Mouse (Mus musculus) retina, postnatal 7 days (tissue): ENCODE measurements at regions not wholly inside any gene's neighbourhood (a gene's known extent, or its start where the extent isn't known, plus 50 kb on each side); places are given as distances from the start of the nearest gene placed in this dataset.

Source experiments
- DNase-seq: peaks from one replicate; pipeline ENCODE4 v3.0.0-alpha.2; 2012; ENCODE audit warnings: low read depth, low spot score

DNA sequence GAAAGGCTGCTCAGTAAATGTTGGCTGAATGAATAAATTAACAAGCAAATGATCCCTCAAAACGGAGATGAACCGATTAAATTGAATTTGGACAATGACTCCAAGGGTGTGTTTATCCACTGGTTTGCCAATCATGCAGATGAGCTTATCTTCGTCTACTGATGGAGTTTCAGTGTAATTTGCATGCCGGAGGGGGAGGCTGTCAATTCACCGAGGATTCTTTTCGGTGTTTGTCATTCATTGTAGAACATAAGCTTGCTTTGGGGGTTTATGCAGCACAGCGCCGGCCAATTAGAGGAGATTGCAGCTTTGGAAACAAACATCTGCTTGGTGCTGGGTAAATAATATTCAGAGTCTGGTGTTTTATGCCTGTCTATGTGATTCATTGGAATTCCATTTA lies 132.7 kb downstream of the Otoa start:
- DNase-seq: no peak

DNA sequence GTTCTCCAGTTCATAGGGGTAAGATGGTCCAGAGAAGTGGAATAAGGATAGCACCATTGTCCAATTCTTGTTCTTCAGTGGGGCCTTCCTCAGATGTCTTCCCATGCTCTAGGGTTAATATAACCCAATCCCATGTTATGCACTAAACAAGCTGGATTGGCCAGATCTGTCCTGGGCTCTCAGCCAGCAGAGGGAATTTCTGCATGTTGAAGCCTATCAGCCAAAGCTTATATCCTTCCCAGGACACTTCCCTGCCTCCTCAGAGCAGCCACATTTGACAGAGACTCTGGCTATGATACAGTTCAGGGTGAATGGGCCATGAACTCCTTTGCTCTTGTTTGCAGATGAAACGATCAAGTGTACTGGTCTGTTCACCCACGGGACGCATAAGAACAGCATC lies 133.6 kb downstream of the Otoa start:
- DNase-seq: peak; percentile 5

DNA sequence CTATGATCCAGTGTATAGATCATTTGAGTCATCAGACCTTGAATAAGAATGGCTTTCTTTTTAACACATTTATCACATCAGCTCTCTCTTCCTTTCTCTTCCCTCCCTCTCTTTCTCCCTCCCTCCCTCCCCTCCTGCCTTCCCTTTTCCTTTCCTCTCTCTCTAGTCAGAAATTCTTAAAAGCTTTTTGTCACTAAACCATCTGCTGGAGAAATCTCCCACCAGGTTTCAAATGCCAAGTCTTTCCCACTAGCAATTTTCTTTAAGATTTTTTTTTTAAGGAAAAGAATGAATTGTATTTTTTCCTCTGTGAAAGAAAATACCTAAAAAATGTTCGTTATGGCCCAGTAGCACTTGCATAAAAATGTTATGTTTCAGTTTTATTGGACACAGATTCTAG lies 134.3 kb downstream of the Otoa start:
- no peak for DNase-seq

DNA sequence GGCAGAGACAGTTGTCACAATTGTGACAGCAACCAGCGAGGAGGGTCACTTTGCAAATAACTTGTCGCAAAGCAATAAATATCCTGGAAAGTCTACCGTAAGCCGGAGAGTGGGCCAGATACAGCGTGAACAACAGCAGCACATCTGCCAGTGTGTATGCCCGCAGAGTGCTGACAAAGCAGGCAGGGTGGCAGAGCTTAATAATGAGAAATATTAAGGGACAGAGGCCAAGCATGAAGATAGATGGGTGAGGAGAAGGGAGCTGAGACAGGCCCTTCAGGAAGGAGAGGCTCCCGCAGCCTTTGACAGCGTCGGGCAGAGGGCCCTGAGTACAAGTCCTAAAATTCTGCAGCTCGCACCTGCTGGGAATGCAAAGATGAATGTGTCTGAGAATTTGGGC lies 136.6 kb downstream of the Otoa start:
- DNase-seq: no peak

DNA sequence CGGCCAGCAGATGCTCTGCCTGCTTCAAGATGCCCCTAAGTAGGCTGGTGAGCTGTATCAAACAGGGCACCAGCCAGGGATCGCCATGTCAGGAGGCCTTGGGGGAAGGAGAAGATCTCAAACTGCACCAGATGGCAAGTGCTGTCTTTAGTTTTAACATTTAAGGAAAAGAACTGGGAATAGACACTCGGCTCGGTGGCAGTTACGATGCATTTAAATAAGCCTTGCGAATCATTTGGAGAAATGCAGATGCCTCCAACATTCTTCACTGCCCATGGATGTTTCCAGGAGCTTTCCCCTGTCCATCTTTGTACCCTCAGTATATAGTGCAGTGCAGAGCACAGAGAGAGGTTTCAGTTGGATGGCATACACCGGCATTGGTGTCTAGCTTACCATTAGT lies 139.7 kb downstream of the Otoa start:
- DNase-seq: no peak

DNA sequence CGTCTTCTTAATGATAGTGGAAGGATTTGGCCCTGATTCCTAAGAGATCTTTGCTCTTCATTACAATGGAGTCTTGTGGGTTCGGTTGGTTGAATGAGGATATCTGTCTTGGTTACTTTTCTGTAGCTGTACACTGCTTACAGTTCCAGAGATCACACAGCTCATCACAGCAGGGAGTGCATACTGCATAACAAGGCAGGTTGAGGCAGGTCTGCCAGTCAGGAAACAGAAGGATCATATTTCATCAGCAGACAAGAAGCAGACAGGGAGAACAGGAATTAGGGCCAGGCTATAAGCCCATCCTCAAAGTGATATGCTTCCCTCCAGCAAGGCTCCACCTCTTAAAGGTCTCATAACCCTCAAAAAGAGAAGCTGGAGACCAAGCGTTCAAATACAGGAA lies 150.4 kb downstream of the Otoa start:
- no peak for DNase-seq

DNA sequence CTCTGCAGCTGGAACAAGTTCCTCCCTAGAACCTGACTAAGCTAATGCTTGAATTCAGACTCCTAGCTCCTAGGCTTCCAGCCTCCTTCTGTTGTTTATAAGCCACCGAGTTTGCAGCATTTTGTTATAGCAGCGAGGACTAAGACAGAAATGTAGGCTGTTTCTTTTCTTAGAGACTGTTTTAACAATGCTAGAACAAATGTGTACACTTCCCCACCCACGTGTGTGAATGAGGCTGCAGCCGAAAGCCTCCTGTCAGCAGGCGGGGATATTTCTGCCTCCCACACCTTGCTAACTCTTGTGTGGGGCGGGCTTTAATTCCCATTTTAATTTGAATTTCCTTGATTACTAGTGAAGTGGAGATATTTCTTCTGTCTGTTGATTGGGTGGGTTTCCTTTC lies 153.4 kb downstream of the Otoa start:
- DNase-seq: no peak

DNA sequence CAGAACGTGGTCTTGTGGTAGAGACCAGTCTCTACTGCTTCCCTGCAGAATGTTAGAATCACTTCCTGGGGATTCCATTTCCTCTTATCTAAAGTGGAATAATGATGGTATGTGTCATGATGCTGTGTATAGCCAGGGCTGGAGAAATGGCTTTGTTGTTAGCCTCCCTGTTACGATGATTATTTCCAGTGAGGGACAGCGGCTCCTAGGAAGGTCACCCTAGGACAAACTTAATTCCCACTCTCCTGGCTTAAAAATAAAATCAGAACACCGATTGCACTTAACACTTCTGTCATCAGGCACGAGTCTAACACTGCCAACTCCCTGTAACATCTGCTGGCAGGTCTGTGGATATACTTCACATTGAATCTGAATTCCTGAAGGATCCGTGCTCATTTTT lies 151.9 kb upstream of the Hs3st2 start:
- no peak for DNase-seq

DNA sequence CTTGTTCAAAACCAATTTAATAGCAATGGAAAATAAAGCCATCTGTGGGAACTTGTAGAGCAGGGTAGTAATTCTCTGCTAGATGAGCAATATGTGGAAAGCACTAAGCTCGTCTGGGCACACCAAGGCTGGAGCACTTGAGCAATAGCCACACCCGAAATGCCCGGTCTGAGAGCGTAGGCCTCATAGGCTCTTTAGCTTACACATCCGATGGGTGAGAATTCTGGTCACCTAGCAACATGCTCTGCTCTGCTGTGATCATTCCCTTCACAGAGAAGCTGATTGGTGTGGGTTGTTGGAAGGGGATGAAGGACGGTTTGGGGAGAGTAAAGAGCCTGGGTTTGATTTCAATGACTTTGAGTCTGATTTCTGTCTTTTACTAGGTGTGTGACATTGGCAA lies 143.8 kb upstream of the Hs3st2 start:
- no peak for DNase-seq

DNA sequence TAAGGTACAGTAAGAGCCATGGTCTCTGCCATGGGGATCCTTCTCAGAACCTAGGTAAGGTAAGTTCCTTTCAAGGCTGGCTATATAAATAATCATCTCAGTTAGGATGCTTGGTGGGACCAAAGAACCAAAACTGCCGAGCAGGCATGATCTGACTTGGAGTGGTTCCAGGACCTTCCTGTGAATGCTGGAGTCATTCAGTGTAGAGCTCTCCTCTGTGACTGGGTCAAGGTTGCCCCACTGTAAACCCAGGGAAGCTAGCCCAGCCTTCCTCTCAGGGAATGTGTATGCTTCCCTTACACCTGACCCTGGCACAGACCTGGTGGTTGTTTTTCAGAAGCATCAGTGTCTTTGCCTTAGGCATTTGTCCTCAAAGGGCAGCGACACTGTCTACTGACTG lies 134.2 kb upstream of the Hs3st2 start:
- no peak for DNase-seq

DNA sequence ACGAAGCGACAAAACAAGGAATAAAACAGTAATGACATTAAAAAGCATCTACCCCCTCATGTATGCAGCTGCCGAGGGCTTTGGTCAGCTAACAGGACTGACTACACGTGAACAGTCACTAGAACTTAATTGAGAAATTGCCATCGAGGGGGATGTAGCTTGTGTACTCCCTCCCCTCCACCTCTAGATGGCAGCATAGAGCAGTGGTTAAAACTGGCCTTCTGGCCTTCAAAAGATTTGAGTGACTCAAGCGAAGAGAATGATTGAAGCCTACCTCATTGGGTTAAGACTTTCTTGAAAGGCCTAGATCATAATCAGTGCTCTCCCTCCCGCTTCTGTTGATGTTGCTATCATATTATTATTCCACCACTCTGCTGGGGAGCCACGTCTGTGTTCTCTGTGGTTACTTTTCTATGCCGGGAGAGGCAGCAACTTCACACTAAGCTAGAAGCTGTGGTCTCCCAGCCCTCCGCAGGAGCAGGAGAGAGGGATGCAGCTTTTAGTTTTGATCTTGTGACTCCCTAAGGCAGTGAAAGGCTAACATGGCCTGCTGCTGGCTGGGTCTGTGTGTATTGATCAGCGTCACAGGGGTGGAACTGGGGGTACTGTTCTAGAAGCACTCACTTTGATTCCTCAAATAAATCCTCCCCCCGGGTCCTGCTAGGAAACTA lies 132.7 kb upstream of the Hs3st2 start:
- DNase-seq: peak; percentile 58

DNA sequence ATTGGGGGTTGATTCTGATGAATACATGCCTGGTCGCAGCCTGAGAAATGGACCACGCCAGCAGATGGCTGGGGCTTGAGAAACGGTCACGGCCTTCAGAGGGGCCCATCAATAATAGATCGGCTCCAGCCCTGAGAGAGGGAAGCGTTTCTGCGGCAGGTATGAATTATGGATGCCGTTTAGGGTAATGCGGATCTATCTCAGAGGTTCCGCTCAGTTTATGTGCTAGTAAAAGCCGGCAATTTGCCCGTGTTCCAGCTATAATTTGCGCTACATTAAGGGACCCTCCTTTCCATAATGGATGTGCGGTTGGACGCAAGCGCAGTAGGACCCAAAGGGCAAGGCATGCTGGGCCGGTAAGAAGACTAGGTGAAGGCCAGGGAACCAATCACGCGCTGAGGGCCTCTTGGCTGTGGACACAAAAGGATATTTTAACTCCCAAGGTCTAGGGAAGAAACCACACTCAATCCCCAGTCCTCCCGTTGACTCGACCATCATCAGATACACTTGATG lies 132.1 kb upstream of the Hs3st2 start:
- no peak for DNase-seq

DNA sequence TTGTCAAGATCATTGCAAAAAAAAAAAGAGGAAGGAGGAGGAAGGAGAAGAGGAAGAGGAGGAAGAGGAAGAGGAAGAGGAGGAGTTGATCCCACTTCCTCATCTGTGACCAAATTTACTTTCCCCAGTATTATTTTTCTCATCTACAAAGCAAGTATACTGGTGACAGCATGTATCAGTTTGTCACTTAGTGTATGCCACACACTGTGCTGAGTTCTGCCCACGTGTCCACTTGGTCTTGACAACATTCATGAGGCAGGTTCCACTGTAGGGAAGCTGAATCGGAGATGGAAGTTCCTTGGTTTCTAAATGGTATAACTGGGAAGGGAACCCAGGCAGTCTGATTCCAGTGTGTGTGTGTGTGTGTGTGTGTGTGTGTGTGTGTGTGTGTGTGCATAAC lies 122.3 kb upstream of the Hs3st2 start:
- no peak for DNase-seq

DNA sequence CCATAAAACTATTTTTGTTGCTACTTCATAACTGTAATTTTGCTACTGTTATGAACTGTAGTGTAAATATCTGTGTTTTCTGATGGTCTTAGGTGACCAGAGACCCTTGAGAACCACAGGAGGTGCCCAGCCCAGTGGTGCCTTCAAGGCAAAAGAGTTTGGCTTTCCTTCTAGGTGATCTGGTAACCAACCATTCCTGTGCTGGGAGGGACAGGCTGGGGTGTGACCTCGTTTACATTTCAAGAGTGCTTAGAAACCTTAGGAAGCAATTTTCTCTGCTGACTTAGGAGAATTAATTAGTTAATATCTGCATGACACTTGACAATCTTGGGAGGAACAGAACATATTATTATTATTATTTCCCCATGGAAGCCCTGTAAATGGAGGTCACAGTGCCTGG lies 111.1 kb upstream of the Hs3st2 start:
- DNase-seq: no peak

DNA sequence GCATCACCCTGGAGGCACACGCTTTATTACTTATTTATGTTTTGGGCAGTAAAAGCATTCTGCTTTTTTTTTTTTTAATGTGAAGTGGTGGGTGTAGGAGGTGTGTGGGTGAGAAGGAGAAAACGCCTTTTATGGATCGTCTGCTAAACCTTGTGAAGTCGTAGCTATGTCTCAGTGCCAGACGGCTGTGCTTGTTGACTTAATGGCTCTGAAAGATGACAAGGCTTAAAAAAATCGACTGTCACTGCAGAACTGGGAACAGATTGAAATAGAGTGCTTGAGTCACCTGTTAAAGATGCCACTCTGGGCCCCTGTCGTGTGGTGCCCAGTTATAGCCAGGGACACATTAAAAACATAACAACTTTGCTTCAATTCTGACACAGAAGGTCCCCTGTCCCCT lies 109.5 kb upstream of the Hs3st2 start:
- DNase-seq: no peak

DNA sequence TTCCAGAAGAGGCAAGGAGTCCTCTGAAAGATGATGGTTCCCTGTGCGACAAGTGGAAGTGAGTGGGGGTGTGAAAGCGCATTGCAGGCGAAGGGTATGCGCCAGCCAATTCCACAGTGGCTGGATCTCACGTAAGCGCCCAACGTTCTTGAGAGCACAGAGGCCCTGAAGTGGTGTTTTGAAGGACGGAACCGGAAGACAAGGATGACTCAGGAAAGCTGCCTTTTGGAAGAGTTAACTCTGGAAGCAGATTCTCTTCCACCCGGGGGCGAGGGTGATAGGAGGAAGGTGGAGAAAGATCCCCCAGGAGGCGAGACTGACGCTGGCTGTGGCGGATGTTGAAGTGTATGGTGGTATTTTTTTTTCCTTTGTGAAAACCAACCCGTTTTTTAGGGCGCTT lies 101.9 kb upstream of the Hs3st2 start:
- no peak for DNase-seq

DNA sequence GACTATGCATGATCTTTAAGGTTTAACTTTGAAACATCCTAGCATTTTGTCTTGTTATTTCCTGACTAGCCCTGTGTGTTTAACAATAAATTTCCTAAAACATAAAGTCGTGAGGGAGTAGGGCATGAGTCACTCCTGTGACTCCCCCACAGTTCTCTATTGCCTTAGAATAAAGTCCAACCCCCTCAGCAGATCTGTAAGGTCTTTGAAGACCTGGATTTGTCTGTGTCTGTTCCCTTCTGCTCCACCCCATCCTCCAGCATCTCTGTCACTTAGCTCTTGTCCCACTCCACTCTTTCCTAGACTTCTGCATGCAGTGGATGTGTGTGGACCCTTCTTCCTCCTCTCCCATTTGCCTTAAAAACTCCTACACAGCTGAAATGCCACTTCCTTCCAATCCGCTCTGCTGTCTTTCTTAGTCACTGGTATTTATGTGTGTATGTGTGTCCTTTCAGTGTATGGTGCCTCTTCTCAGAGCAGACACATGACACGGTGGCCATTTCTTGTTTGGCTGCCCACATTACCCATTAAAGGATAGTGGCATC lies 95.4 kb upstream of the Hs3st2 start:
- DNase-seq: no peak

DNA sequence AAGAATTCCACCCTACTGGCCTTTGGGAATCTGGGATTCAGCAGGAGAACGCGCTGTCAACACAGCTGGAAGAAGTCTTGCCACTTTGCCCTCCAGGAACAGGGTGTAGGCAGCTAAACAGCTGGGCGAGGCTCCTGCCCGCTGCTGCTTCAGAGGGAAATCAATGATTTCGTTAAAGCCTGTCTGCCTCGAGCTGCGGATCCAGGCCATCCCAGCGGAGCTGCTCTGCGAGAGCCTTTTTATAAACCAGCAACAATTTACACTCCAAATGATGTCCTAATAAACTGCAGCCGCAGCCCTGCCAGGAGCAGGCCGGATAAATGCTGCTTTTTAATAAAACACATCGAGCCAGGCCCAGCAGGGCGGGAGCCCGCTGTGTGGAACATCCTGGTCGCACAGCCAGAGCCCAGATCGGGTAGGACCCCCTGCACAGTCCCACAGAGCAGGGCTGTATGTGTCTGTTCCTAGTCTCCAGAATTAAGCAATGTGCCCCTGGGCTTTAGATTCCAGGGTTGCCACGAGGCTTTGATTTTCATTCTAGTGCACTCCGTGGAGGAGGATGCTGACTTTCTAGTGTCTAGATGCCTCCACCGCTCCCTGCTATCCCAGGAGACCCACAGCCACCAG lies 78.6 kb upstream of the Hs3st2 start:
- no peak for DNase-seq

DNA sequence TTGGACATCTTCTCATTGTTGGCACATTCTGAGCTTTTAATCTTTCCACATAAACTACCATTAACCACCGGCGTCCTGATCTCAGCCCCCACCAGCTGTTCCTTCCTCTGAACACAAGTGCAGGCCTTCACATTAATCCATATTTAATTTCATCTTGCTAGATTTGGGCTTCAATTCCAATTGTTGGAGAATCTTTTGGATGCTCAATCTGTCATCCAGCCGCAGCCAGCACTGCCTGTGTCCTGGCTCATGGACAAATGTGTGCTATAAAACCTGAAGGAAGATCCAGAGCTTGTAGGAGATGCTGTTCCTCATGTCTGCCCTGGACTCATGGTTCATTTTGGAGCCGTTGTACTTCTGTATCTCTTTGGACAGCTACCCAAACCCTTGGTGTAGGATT lies 77.1 kb upstream of the Hs3st2 start:
- DNase-seq: no peak

DNA sequence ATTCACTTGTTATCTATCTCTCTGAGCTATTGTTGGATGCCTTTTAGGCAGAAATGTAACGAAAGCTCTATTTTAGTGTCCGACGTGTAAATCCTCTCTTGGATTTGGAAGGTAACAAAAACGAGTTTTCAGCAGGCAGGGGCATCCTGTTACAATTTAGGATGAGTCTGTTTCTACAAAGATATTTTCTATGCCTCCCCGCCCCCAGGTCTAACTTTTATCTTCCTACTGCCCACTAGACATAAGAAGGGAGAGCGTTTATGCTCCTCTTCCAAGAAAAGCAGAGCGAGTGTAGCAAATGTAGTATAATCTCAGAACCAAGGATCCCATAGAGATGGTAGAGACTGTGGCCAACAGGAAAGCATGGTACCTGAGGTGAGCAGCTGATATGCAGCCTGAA lies 62.4 kb upstream of the Hs3st2 start:
- no peak for DNase-seq

DNA sequence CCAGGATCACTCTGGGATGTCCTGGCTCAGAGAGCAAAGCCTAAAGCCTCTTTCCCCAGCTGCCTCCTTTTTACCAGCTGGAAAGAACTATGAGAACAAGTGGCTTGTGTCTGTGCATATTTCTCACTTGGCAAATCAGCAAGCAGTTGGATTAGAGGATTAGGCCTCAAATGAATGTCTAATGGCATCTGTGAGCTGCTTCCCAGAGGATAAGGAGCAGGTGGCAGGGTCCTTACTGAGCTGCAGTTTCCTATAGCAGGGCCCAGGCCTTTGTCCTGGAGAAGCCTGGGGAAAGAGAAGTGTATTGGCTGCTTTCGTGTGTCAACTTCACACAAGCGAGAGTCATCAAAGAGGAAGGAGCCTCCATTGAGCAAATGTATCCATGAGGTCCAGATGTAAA lies 59.1 kb upstream of the Hs3st2 start:
- DNase-seq: peak; percentile 27

DNA sequence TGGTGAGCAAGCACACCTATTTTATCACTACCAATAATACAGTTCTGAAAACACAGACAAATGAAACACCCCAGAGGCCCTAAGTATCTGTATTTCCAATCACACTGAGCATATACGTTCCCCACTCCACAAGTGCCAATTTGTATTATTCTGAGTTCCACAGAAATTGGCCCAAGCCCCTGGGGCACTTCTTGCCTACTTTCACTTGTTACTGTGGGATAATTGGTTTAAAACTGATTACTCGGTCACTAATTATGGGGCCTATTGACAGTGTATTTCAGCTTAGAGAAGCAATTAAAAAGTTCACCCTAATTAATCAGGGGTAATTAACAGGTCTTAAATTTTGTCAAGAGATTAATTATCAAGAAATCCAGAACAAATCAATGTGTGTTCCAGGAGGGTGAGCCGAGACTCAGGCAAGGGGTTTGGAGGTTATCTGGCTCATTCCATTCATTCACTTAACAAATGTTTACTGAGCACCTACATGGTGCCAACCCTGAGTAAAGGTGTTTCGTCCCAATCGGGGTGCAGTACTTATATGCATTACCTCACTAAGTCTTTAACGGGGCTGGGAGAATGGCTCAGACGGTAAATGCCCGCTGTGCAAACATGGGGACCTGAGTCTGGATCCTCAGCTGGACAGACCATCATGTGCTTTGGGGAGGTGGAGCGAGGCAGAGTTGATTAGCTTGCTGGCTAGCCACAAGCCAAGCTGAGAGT lies 56.1 kb upstream of the Hs3st2 start:
- no peak for DNase-seq

DNA sequence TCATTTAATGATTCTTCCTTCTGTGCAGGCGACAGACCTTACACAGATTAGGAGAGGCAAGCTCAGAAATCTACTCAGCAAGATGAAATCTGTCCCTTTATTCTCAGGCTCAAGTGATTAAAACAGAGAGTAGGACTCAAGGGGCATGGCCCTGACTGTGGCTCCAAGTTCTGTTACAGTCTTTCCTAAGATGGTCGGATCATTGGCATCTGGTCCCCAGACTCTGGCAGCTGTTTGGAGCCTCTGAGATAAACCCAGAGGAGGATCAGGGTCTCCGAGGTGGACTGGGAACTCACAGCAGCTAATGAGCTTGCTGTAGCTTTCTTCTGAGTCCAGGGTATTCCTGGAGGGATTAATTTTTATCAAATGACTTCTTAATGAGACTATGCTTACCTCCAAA lies 51.7 kb upstream of the Hs3st2 start:
- DNase-seq: no peak
